Mouse (Mus musculus) hindlimb bud, embryonic 11.5 days (tissue): ENCODE results near the gene Golph3.

Source experiments
- DNase-seq: peaks from one replicate; pipeline ENCODE4 v3.0.0-alpha.2; 2012; ENCODE audit warnings: low read depth, low spot score; ENCODE audit errors: extremely low spot score

Gene Golph3

DNA sequence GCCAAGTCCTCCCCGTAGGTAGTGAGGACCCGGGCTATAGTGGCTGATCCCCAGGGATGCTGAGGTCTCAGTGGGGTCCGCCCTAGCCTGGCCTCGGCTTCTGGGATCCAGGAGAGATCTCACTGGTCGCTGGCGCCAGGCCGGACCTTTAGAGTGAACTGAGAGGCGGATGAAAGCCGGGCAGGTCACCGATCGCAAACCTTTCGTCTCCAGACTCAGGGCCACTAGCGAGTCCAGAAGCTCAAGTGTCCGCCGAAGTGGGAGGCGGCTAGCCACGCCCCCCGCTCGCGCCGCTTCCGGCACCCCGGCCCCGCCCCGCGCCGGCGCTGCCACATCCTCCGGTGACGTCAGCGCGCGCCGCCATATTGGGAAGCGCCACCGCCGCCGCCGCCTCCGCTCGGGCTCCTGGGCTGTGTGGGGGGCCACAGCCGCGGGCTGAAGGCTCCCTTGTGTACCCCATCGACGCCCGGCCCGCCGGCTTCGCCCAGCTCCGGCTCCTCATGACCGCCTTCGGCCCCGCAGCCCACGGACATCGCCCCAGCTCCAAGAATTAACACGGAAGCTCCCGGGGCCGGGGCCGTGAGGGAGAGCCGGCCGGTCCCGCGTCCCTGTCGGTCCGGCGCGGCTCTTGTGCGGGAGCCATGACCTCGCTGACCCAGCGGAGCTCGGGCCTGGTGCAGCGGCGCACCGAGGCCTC, at the start of gene Golph3:
Gene Golph3, plus strand, starts transcription at position 360 of the 697 bp plus-strand sequence.
- peak; percentile 50 for DNase-seq

DNA sequence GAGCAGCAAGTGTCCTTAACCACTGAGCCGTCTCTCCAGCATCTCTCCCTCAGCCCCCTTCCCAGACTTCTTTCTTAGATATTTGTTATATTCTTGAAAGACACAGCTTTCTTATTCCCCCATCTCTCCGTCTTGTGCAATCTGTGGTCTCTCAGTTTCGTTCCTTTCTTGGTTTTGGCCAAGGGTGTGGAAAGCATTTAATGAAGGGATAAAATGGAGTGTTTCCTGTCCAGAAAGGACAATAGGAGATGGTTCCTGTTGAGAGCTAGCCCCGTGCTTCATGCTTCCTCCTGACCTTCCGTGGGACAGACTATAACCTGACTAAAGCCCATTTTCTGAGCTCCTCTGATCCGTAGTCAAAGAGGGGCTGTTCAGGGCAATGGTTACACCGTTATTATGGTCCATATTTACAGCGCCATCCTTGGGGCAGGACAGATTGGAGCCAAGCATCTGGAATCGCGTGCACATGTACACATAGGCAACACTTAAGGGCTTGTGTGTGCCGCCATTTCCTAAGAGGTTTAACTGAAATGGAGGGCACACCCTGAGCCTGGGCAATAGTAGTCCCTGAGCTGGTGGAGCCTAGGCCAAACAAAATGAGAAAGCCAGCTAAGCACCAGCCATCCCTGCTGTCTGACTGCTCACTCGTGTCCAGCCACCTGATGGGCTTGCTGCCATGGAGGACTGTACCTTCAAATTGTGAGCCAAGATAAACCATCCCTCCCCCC, 47.8 kb upstream of the Golph3 start:
- DNase-seq, result no peak

DNA sequence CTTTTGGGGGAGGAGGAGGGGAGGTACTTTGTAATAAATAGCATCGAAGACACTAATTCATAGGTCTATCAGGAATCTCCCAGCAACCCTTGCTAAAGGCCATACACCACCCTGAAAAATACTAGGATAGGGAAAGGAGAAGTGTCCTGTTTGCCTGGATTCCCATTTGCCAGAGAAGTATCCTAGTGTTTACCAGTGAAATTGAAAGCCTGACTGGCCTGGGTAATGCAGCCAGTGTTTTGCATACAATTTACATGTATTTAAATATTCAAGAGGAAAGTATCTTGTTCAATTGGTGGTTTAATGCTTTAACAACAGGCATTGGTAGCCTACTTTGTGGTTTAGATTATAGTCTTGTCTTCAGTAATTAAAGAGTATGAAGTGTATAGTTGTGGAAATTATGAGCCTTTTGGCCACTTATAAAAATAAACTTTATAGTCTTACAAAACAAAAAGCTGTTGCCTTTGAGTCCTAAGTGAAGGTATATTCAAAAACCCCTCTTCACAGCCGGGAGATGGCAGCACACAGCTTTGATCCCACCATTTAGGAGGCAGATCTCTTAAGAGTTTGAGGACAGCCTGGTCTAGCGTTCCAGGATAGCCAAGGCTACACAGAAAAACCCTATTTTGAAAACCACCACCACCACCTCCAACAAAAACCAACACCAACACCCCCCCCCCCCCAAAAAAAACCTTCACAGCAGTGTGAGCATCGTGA, 47.0 kb upstream of the Golph3 start:
- no peak for DNase-seq

DNA sequence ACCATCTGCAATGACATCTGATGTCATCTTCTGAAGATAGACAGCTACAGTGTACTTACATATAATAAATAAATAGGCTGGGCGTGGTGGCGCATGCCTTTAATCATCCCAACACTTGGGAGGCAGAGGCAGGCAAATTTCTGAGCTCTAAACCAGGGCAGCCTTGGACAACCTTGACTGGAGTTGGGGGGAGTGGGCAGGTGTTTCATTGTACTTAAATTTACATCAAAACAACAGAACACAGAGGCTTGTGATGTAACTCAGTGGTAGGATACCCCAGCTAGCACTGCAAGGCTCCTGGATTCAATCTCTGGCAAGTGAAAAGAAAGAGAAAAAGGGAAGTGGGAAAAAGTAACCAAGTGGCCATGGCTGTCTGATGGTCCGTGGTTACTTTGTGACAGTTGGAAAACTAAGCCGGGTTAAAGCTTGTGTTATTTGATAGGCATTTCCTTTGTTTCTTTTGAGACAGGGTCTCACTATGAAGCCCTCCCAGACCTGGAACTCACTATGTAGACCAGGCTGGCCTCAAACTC, 46.1 kb upstream of the Golph3 start:
- DNase-seq, result no peak

DNA sequence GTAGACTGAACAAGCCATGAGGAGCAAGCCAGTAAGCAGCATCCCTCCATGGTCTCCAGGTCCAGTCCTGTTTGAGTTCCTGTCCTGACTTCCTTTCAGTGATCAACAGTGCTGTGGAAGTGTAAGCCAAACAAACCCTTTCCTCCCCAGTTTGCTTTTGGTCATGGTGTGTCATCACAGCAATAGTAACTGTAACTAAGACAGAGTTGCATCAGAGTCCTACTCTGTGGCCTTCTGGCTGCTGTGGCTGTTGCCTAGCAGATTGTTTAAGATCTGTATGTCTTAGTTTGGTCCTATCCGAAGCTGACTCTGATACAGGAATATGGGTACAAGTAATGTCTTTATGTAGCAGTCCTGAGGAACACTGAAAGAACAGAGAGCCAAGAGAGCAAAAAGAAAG, 41.4 kb upstream of the Golph3 start:
- no peak for DNase-seq

DNA sequence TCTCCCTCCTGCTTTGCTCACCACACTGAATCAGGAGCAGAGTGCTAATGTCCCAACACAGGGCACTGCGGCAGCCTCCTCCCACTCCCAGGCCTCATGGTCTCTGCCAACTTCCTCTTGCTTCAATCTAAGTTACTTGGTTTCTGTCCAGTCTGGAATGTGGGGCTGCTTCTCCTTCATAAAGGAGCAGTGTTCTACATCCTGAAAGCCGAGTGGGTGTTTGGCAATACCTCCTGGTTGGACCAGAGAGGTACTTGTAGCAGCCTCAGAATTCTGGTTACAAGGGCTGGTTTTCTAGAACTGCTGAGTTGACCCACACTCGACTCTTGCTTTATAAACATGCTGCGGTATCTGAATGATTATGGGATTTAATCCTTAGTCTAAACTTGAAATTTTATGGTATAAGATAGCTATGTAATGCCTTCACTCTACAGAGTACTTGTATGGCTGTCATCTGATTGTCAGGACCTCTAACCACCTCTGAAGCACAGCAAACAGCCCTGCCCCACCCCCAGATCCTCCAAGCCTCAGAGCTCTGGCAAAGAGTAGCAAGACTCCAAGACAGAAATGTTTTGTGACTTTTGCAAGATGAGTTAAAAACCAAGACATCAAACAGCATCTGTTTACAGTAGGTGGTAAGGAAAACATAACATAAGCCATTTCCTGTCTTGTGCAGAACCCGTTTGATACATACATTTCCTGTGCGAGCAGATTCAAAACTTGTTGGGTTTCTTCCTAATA, 36.3 kb upstream of the Golph3 start:
- DNase-seq, result no peak

DNA sequence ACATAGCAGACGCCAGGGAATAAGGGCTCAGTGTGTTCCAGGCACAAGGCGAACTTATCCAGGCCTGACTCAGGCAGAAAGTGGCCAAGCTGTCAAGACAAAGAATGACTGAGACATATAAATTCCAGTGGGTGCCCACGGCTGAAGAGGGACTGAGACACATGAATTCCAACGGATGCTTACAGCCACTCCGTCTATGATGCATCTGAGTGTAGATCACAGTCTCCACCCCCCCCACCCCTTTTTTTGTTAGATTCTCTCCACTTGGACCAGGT, 35.8 kb upstream of the Golph3 start:
- no peak for DNase-seq

DNA sequence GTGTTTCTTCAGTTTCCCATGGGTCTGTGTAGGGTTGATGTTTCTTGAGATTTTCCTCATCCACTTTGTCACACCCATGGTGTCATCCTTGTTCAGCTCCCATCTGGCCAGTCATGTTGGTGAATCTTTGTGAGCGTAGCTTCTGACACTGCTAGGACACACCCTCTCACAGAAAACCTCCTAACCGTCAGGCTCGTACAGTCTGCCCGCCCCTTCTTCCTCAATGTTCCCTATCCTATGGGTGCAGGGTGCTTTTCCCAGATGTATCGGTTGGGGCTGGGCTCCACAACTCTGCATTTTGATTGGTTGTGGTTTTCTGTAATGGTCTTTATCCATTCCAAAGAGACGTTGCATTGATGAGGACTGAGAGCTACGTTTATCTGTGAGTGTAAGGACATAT, 30.9 kb upstream of the Golph3 start:
- no peak for DNase-seq

DNA sequence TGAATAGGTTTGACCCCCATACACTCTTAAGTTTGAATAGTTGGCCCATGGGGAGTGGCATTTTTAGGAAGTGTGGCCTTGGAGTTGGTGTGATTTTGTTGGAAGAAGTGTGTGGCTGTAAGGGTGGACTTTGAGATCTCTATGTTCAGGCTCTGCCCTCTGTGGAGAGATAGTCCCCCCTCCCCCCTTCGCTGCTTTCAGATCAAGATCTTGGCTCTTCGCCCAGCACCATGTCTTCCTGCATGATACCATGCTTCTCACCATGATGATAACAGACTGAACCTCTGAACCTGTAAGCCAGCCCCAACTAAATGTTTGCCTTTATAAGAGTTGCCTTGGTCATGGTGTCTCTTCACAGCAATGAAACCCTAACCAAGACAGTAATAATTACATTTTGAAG, 29.5 kb upstream of the Golph3 start:
- no peak for DNase-seq

DNA sequence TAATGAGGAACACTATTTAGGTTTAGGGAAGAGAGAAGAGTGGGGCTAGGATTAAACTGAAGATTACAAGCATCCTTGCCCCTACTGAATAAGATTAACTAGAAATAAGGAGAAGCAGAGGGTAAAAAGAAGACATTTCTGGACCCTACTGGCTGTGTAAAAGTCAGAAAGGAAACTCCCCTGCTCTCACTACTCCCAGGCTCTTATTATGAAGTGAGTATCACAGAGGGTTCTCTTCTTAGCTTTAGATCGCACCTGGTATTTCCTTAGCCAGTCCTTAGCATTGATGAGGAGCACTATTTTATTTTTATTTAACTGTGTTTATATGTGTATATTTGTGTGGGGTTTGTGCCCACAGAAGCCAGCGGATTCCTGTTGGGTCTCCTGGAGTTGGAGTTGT, 25.0 kb upstream of the Golph3 start:
- DNase-seq, result no peak

DNA sequence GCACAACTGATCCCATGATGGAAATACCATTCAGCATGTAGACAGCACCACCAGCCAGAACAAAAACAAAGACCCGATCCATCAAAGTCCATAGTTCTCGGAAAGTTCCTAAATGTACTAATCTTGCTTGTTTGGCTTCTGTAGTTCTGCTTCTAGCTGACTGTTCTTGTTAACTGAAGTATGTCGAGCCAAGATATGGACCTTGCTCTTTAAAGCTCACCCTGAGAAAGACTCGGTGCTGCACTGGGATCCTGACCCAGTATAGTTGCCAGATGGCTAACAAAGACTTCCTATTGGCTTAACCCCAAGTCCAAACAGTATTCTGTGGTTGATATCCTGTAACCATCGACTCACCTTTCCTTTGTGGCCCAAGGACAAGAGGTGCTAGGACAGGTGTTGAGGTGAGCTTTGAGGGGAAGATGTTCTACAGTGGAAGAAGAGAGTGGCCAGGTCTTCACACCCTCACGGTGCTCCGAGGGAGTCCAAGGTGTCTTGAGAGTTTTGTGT, 23.0 kb upstream of the Golph3 start:
- no peak for DNase-seq

DNA sequence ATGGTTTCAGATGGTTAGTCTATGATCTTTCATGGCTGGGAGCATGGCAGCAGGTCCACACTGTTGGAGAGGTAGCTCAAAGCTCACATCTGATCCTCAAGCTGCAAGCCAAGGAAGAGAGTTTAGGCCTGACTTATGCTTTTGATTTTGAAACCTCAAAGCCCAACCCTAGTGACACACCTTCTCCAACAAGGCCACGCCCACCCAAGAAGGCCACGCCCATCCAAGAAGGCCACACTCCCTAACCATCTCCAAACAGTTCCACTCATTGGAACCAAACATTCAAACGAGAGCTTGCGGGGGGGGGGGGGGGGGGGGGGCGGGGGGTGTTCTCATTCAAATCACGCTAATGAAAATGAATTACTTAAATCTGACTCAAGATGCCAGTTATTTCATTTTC, 19.5 kb upstream of the Golph3 start:
- no peak for DNase-seq

DNA sequence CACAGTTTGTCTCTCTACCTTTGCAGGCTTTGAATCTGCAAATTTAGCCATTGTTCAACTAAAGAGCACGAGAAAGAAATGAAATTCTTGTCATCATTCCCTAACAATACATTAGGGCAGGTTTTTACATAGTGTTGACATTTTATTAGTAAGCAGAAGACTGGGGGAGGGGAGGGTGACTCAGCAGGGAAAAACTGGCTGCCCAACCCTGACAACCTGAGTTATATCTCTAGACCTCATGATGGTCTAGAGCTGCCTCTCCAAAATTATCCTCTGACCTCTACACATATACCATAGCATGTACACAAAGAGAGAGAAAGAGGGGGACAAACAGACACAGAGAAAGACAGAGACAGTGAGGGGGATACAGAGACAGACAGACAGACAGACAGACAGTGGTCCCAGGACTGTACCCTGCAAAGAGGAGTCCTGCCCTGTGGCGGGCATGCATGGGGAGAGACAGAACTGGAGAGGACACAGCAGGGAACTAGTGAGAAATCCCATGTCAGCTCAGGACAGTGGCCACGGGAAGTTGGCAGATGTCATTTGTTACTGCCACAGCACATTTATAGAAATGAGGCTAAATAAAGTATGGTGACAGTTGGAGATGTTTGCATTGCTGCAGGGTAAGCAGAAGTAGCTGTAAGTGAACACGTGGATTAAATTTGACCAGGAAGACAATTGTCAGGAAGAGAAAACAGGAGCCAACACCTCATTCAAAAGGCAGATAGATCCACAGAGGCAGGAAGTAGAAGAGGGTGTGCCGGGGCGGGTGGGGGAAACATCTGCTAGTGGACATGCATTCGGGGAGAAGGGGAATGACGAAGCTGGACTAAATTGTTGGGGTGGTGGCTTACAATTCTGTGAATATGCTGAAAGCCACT, 14.8 kb upstream of the Golph3 start:
- DNase-seq, result no peak

DNA sequence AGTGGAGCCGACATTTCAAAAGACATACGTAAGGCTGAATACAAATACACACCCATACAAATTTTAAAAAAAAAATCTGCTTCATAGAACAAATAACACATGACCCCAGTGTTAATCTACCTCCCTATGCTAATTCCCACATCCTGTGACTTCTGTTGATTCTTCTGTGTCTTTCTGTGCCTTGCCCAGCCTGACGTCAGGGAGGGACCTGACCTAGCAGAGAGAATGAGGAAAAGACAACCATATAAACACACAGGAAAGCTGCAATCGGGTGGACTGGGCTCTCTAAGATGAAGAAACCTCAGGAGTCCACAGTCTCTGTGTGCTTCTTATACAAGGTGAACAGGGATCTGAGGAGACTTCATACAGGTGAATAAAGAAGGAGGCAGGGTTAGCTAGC, 14.1 kb upstream of the Golph3 start:
- no peak for DNase-seq

DNA sequence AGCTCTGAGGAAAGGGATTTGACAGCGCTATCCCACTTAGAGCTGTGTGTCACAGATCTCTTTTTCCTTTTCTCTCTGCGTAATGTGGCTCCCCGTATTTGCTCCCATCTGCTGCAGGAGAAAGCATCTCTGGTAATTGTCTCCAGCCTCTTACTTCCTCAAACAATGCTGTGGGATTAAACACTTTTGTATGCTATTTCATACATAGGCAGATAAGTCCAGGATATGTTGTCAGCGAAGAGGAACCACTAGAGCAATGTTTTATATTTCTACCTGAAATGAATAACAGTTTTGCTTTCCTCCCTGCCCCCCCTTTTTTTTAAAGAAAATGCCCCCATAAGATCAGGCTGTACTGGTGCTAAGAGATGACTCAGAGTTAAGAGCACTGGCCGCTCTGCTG, 12.7 kb upstream of the Golph3 start:
- DNase-seq, result no peak

DNA sequence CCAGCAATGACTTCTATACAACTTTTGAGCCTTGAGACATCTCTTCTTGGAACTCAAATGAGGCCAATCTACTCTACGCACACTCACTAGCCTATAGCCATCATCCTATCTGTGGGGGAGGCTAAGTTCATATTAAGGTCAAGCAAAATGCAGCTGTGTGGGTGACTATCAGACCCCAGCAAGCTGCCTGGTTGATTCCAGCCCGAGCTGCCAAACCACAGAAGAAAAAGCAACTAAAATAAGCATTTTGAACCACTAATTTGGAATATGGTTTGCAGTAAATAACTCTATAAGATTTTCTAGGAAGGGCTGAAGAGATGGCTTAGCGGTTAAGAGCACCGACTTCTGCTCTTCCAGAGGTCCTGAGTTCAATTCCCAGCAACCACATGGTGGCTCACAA, 10.6 kb upstream of the Golph3 start:
- no peak for DNase-seq

DNA sequence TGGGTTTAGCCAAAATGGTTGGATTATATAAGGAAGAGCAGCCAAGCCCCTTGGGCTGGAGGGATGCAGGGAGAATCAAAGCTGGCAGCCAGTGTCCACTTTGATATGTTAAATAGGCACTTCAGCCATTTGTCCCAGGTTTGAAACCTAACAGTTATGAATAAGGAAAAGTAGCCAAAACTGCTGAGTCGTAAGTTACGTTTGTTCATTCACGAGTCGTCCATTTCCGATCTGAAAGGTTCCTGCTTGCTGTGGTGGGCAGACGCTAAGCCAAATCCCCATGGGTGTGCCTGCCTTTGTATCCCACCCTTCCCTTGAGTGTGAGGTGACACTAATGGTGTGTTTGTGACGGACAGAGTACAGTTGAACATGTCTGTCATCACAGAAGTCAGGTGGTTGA, 9.8 kb upstream of the Golph3 start:
- DNase-seq, result no peak

DNA sequence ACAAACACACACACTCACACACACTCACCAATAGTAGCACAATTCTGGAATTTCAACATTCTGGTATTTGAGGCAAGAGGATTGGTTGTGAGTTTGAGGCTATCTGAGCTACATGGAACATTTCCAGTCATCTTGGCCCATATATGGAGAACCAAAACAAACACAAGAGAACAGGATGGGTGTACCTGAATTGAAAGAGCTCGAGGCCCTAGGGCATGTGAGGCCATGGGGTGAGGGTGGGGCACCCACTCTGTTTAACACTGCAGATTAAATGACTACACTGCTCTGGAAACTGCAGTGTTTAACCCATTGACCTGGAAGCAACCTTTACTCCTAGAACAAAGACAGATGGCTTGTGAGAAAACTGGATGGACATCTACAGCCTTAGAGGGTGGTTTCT, 8.0 kb upstream of the Golph3 start:
- no peak for DNase-seq

DNA sequence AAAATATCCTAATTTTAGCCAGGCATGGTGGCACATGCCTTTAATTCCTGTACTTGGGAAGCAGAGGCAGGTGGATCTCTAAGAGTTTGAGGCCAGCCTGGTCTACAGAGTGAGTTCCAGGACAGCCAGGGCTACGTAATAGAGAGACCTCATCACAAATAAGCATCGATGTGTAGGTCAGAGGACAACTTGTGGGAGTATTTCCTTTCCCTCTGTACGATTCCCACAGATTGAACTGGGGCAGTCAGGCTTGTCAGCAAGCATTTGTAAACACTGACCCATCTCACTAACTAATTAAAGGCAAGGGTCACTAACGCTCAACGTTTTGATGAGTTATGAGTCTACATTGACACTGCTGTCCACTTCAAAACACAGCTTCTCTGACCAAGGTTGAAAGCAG, 6.7 kb upstream of the Golph3 start:
- no peak for DNase-seq

DNA sequence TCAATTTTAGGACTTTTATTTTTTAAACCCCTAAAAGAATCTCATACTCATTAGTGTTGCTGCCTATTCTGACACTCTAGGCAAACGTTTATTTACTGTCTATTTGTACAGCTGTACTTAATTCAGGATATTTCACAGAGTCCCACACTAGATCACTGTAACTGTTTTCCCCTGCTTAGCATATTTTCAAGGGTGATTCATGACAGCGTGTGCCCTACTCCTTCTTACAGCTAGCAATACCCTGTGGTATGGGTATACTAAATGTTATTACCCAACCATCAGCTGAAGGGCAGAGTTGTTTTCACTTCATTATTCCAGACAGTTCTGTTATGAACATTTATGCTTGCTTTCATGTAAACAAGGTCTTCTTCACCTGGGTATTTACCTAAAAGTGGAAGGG, 5.3 kb upstream of the Golph3 start:
- no peak for DNase-seq
